Mouse (Mus musculus) thymus, adult 18-20 months (tissue): ENCODE results near the gene Smg9.
A peak's percentile ranks its signal among the peaks of the same experiment; 100 is the strongest.

Source experiments
- DNase-seq, 2 experiments: peaks; one replicate each; pipeline ENCODE4 v3.0.0; 2022; ENCODE audit warnings: mixed read lengths in 2 of 2

Gene Smg9

DNA sequence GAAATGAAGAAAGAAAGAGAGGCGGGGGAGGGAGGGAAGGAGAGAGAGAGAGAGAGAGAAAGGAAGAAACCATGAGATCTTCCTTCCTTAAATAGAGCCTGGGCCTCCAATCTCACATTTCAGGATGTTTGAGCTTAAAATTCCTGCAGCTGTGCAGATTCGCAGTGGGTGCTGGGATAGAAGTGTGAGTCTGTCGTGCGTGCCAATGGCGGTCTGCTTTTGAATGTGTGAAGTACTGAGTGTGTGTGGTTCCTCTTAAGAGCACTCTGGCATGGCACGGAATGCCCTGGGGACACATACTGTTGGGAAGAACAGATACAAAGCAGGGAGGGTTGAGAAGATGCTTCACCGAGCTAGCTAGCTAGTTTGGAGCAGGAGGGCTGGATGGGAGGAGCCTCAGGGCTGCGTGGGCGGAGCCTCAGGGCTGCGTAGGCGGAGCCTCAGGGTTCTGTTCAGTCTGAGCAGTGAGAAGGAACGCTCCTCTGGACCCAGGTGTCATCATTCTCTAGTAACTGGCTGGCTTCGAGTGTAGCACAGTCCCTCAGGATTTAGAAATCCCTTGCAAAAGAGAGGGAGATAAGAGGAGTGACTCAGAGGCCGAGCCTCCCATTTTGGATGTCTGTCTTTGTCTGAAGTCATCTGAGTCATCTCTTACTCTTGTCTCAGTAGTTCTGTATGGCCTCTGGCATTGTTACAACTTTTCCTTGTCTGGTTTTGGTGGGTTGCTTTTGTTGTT, 49.5 kb downstream of the Smg9 start:
- no peak for DNase-seq

DNA sequence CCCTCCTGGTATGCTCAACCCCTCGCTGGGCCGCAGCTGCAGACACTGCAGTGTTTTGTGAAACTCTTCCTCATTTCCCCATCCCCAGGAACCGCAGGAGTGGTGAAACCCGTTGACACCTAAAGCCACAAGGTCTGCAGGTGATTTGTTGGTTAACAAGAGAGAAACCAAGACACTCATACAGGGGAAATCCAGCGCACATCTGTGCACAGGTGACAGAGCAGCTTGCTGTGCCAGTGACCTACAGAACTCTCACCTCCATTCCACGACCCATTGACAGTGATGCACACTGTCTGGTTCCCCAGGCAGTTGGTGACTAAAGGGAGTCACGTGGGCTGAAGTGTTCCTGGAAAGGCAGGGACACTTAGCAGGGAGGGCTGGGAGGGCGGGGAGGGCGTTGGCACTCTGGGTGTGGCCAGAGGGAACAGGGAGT, 51.2 kb downstream of the Smg9 start:
- DNase-seq = peak in 1 of 2 experiments; percentile 44

DNA sequence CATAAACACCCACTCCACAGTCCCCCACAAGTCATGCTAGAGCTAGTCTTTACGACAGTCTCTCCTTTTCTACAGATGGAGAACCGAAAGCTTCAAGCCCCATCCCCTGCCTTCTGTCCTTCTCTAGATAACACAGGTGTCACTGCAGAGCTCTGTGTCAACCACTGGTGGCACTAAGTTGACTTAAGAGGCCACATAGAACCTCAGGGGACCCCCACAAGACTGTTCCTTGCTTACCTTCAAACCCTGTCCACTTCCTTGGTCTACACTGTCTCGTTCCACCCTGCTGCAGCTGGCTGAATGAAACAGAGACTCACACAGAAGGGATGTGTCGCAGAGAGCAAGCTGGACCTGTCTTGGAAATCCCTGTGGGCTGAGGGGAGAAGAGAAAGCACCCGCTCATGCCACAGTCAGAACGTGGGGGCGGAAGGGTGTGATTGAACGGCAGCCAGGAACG, 52.5 kb downstream of the Smg9 start, which contains the start of gene Irgc1:
Gene Irgc1, minus strand, starts transcription at position 443 of the 457 bp plus-strand sequence.
- DNase-seq = no peak

DNA sequence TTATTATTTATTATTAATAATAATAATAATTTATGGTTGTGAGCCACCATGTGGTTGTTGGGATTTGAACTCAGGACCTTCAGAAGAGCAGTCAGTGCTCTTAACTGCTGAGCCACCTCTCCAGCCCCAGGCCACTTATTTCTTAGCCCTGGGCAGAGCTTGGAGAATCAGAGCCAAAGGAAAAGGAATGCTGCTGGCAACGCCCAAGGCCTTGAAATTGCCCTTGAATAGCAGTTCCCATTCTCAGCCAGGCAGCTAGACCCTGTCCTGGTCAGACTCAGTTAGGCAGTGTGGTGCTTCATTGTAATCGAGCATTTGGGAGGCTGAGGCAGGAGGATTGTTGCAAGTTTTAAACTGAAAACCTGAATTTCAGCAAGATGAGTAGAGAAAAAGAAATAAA, 54.8 kb downstream of the Smg9 start:
- DNase-seq = no peak

DNA sequence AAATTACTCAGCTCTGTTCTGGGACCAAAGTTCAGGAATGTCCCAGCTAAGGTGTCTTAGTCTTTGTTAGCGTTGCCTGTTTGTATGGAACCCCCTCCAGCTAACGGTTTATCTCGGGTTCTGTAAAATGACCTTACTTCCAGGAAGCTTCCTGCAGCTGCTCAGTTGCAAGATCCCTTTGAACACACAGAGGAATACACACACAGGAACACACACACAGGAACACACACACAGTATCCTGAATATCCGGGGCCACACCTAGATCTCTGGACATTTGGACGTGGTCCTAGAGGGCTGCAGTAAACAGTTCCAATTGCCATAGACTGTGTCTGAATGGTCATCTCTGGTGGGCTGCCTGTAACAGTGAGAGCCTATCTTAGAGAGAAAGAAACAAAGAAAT, 56.3 kb downstream of the Smg9 start:
- no peak for DNase-seq

DNA sequence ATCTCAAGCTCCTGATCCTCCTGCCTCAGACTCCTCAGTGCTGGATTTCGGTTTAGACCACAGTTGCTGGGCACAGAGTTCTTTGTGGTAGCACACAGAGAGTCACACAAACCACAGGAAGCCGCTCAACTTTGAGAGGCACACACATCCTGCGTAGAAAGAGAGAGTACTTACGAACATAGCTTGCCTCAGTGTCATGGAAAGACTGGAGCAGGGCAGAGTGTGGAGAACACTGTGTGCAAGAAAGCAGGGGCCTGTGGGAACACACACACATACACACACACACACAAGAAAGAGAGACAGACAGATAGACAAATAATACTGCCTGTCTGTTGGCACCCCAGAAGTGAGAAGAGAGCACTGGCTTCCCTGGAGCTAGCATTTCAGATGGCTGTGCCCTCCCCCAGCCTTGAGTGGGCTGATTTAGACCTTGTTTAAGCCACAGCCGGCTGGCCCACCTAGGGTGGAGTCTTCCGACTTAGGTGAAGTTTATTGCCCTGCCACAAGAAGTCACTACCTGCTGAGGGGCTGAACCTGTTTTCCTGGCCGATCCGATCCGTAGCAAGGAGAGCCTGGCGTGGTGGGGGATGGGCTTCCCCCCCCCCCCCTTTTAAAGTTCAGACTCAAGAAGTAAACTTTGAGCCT, 58.4 kb downstream of the Smg9 start:
- DNase-seq = peak; percentile 54 to 84

DNA sequence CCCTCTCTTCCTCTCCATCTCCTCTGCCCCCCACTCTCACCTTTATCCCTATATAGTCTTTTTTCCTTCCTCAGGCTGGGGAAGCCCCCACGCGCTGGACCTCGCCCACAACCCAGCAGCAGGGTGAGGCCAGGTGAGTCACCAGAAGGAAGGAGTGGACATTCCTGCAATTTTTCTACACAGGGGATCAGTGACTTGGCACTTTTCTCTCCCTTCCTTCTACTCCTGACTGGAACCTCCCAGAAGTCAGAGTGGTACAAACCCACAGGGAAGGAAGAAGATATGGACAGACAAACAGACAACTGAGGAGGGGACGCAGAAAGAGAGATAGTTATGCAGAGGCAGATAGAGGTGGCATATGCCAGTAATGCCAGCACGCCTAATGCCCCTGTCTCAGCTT, 60.0 kb downstream of the Smg9 start:
- DNase-seq = no peak

DNA sequence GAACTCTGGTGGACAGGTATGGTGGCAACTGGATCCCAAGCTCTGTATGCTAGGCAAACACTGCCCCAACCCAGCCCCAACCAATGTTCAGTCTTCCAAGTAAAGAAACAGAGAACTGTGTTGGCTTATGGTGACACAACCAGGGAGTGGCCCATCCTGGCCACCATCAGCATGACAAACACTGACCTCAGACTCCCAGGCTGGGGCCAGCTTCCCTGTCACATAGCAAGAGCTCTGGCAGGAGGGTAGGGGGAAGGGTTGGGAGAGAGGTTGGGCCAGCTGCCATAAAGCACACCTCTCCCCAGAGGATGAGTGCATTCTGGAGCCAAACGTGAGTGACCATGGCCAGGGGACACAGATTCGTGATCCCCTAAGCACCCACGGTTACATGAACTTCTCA, 60.4 kb downstream of the Smg9 start:
- no peak for DNase-seq

DNA sequence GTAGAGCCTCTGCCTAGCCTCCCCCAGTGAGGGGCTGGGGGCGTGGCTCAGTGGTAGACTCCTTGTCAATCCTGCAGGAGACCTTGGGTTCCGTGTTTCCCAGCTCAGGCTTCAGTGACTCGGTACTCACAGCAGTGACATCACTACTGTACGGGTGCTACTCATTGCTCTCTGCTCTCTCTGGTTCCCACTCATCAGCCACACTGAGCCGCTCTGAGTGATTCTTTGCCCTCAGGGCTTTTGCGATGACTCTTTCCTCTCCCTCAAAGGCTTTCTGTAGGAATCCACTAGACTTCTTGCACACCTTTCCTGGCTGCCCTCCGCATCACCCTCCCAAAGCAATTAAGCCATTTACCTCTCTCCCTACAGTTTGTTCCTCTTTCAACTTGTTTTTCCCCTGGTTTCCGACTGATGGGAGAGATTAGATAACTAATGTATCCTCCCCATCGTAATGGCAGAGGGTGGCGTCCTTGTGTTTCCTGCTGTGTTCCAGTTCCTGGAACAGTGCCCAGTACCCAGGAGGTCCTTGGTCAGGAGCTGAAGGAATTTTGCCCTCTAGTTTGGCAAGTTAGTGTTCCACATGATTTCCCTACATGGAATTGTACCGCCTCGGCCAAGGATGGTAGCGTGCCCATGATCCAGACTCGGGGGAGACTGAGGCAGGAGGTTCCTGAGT, 62.1 kb downstream of the Smg9 start:
- no peak for DNase-seq

DNA sequence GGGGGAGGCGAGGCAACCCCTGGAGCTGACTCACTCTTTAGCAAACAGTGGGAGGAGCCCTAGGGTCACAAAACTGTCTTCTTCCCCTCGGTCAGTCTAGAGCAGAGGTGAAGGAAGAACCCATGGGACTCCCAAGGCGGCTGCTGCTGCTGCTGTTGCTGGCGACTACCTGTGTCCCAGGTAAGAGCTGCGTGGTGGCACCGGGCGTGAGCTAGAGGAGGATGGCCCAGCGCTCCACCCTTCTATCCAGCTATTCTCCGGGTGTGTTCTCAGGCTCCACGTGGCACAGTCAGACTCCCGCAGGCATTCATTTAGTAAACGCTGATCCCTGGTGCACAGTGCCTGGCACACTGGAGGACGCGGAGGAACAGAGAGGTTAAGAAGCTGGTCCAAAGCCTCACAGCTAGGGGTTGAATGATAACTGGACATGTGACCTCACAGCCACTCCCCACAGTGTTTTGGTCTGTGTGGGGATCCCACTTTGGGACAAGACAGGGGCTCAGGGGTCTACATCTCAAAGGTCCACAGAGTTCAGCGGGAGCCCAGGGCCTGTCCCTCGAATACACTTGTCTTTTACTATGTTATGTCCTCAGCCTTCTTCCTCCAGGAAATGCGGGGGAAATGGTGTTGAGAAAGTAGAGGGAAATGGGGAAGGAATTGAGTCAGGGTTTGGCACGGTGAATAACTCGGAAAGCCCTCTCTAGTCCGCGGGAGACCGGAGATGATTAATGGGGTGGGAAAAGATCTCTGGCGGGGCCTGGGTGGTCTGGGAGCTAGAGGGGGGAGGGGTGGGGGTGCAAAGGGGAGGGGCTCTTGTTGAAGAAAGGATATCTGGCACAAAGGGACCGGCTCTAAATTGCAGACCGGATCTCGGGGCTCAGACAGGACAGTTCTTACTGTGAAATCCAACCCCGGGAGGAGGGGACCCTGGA, 63.2 kb downstream of the Smg9 start, which contains the start of gene Plaur:
Gene Plaur, plus strand, starts transcription at position 97 of the 932 bp plus-strand sequence.
- DNase-seq = no peak

DNA sequence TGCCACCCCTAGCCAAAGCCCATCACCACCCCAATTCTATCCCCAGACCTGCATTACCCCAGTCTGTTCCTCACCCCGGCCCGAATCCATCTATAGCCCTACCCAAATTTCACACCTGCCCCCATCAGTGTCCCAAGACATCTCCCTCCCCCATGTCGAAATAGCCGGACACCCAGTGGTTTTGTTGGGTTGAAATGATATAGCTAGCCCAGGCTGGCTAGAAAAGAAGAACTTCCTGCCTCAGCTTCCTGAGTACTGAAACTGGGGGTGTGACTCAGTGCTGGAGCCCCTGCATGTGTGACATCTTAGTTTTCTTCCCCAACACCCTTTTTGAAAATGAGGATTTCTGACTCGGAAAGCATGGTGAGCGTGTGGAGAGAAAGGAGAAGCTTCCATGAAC, 67.4 kb downstream of the Smg9 start:
- no peak for DNase-seq

DNA sequence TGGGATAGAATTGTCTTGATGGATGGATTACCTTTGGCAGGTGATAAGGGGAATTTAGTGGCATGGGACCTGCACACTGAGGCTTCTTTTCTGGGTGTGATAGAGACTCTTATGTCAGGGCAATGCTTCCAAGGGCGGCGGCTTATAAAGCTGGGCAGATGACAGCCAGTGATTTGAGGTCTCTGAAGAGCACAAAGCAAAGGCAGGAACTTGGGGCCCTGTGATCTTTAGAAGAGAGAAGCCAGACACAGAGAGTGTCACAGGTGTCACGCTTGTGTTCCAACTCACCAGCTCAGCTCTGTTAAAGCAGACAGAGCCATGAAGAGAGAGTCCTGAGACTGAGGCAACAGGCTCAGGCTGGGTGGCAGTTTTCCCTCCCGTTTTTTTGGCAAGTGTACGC, 68.5 kb downstream of the Smg9 start:
- no peak for DNase-seq

DNA sequence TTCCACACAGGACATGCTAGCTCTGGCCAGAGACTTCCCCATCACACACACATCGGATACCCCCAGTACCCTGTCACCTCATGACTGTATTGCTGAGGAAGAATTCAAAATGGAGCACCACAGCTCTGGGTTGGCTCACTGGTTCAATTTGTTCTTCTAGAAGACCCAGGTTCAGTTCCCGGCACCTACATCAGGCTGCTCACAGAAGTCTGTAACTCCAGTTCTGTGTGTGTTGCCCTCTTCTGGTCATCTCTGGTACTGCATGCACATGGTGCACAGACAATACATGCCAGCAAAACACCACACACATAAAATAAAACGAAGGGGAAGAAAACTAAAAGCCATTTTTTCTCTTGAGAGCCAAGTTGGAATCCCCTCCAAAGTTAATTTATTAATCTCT, 69.7 kb downstream of the Smg9 start:
- DNase-seq = no peak

DNA sequence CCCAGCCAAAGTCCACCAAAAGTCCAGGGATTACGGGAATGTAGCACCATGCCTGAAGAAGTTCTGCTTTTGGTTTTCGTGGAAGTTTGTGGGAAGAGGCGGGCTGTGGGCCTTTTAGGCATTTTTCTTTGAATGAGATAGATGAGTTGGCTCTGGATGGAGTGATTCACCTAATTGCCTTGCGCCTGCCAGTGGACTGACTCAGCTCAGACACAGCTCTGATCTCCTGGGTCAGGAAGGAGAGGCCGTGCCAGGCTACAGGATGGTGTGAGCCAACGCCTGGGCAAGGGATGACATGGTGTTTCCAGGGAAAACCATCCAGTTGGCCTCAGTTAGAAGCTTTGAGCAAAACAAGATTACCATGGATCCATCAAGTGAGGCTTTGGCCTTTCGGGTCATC, 70.9 kb downstream of the Smg9 start:
- DNase-seq = no peak
